Mouse (Mus musculus): ENCODE results near the gene Gng7. TPM values are rescaled to one million over a fixed set of nuclear protein-coding genes. Genes with fewer than 3 reads are reported as not detected.
A peak's percentile ranks its signal among the peaks of the same experiment; 100 is the strongest.

The Gng7 gene
- polyA plus RNA-seq, 1 experiment from 2014 or later = 11.5 TPM

- no peaks in the 10 kb centered on the region for H3K36me3 ChIP-seq (ENCODE audit: control insufficient read depth, insufficient read depth, low read length)
- WGBS = 94% methylated on average over 7 of the region's 7 CpGs
- no peak overlapping the region for H3K4me3 ChIP-seq (replicated peaks; ENCODE audit: low read depth, low read length)
- DNase-seq (no peak), ATAC-seq (ENCODE audit: low FRiP score, low TSS enrichment) (no peak)
- H3K4me1 ChIP-seq (ENCODE audit: control insufficient read depth, insufficient read depth, low read length) = peaks cover 3% of the 10 kb centered on the region
- H3K9me3 ChIP-seq (ENCODE audit: control insufficient read depth, low read length) = no peaks in the 10 kb centered on the region
- H3K27ac ChIP-seq (replicated peaks; ENCODE audit: low read depth, low read length) = no peak overlapping the region
- no peak overlapping the region for H3K9ac ChIP-seq (replicated peaks; ENCODE audit: low read length)
- H3K27me3 ChIP-seq (ENCODE audit: control insufficient read depth, insufficient read depth, low read length) = no peaks in the 10 kb centered on the region
- H3K4me2 ChIP-seq (ENCODE audit: low read length) = no peak overlapping the region
Observed at GRCm38 (mm10) chr10:81006005-81006677, 8.6 kb downstream of the Gng7 start.

- WGBS = 24% methylated on average over 10 of the region's 10 CpGs
- no peak overlapping the region for H3K9ac ChIP-seq (replicated peaks; ENCODE audit: low read length)
- DNase-seq (no peak), ATAC-seq (ENCODE audit: low FRiP score, low TSS enrichment) (no peak)
- no peak overlapping the region for H3K4me3 ChIP-seq (replicated peaks; ENCODE audit: low read depth, low read length)
- no peaks in the 10 kb centered on the region for H3K9me3 ChIP-seq (ENCODE audit: control insufficient read depth, low read length)
- H3K36me3 ChIP-seq (ENCODE audit: control insufficient read depth, insufficient read depth, low read length) = no peaks in the 10 kb centered on the region
- peaks cover 6% of the 10 kb centered on the region for H3K4me1 ChIP-seq (ENCODE audit: control insufficient read depth, insufficient read depth, low read length)
- H3K4me2 ChIP-seq (ENCODE audit: low read length) = no peak overlapping the region
- no peaks in the 10 kb centered on the region for H3K27me3 ChIP-seq (ENCODE audit: control insufficient read depth, insufficient read depth, low read length)
- H3K27ac ChIP-seq (replicated peaks; ENCODE audit: low read depth, low read length) = no peak overlapping the region
Observed at GRCm38 (mm10) chr10:81001161-81001560, 13.6 kb downstream of the Gng7 start.

GRCm38 (mm10) chr10:81000197-81001062 is 14.3 kb downstream of the Gng7 start:
- Histone ChIP-seq H3K27ac (replicated peaks; ENCODE audit: low read depth, low read length) (no peak overlapping the region), H3K36me3 (ENCODE audit: control insufficient read depth, insufficient read depth, low read length) (no peaks in the 10 kb centered on the region), H3K9ac (replicated peaks; ENCODE audit: low read length) (0 out of 2 replicates have a peak overlapping the region, but pooled peaks have one; percentile 0), H3K9me3 (ENCODE audit: control insufficient read depth, low read length) (no peaks in the 10 kb centered on the region), H3K4me3 (replicated peaks; ENCODE audit: low read depth, low read length) (no peak overlapping the region), H3K27me3 (ENCODE audit: control insufficient read depth, insufficient read depth, low read length) (no peaks in the 10 kb centered on the region), H3K4me2 (ENCODE audit: low read length) (no peak overlapping the region), H3K4me1 (ENCODE audit: control insufficient read depth, insufficient read depth, low read length) (peaks cover 6% of the 10 kb centered on the region)
- 52% methylated on average over 28 of the region's 28 CpGs for WGBS
- DNase-seq = no peak
- ATAC-seq (ENCODE audit: low FRiP score, low TSS enrichment) = no peak

GRCm38 (mm10) chr10:80999362-81000196 is 15.2 kb downstream of the Gng7 start:
- Histone ChIP-seq H3K4me1 (ENCODE audit: control insufficient read depth, insufficient read depth, low read length) (peaks cover 6% of the 10 kb centered on the region), H3K27me3 (ENCODE audit: control insufficient read depth, insufficient read depth, low read length) (no peaks in the 10 kb centered on the region), H3K9ac (replicated peaks; ENCODE audit: low read length) (no peak overlapping the region), H3K27ac (replicated peaks; ENCODE audit: low read depth, low read length) (no peak overlapping the region), H3K4me2 (ENCODE audit: low read length) (peak overlapping the region; percentile 34), H3K4me3 (replicated peaks; ENCODE audit: low read depth, low read length) (no peak overlapping the region), H3K9me3 (ENCODE audit: control insufficient read depth, low read length) (no peaks in the 10 kb centered on the region), H3K36me3 (ENCODE audit: control insufficient read depth, insufficient read depth, low read length) (no peaks in the 10 kb centered on the region)
- DNase-seq = peak; percentile 91
- ATAC-seq (ENCODE audit: low FRiP score, low TSS enrichment) = peak; percentile 77
- 32% methylated on average over 37 of the region's 37 CpGs for WGBS

- no peak overlapping the region for H3K4me2 ChIP-seq (ENCODE audit: low read length)
- H3K9ac ChIP-seq (replicated peaks; ENCODE audit: low read length) = no peak overlapping the region
- H3K4me1 ChIP-seq (ENCODE audit: control insufficient read depth, insufficient read depth, low read length) = peaks cover 6% of the 10 kb centered on the region
- H3K27ac ChIP-seq (replicated peaks; ENCODE audit: low read depth, low read length) = no peak overlapping the region
- H3K4me3 ChIP-seq (replicated peaks; ENCODE audit: low read depth, low read length) = no peak overlapping the region
- ATAC-seq (ENCODE audit: low FRiP score, low TSS enrichment) (no peak), DNase-seq (peak; percentile 80)
- H3K36me3 ChIP-seq (ENCODE audit: control insufficient read depth, insufficient read depth, low read length) = no peaks in the 10 kb centered on the region
- no peaks in the 10 kb centered on the region for H3K9me3 ChIP-seq (ENCODE audit: control insufficient read depth, low read length)
- WGBS = 17% methylated on average over 12 of the region's 12 CpGs
- H3K27me3 ChIP-seq (ENCODE audit: control insufficient read depth, insufficient read depth, low read length) = no peaks in the 10 kb centered on the region
Observed at GRCm38 (mm10) chr10:80998778-80999177, 16.0 kb downstream of the Gng7 start.

GRCm38 (mm10) chr10:80998021-80998420 is 16.7 kb downstream of the Gng7 start:
- H3K9ac ChIP-seq (replicated peaks; ENCODE audit: low read length) = peak overlapping the region; percentile 21; the same call in 1 of the 2 replicates
- DNase-seq = no peak

GRCm38 (mm10) chr10:80997332-80997731 is 17.4 kb downstream of the Gng7 start:
- Histone ChIP-seq H3K9me3 (ENCODE audit: control insufficient read depth, low read length) (no peaks in the 10 kb centered on the region), H3K9ac (replicated peaks; ENCODE audit: low read length) (no peak overlapping the region), H3K4me3 (replicated peaks; ENCODE audit: low read depth, low read length) (no peak overlapping the region), H3K4me1 (ENCODE audit: control insufficient read depth, insufficient read depth, low read length) (peaks cover 6% of the 10 kb centered on the region), H3K27ac (replicated peaks; ENCODE audit: low read depth, low read length) (no peak overlapping the region), H3K36me3 (ENCODE audit: control insufficient read depth, insufficient read depth, low read length) (no peaks in the 10 kb centered on the region), H3K27me3 (ENCODE audit: control insufficient read depth, insufficient read depth, low read length) (no peaks in the 10 kb centered on the region), H3K4me2 (ENCODE audit: low read length) (no peak overlapping the region)
- DNase-seq (no peak), ATAC-seq (ENCODE audit: low FRiP score, low TSS enrichment) (no peak)
- WGBS = 85% methylated on average over 8 of the region's 8 CpGs

More at GRCm38 (mm10) chr10:80998021-80998420, 16.7 kb downstream of the Gng7 start:
- Histone ChIP-seq H3K4me2 (ENCODE audit: low read length) (no peak overlapping the region), H3K27me3 (ENCODE audit: control insufficient read depth, insufficient read depth, low read length) (no peaks in the 10 kb centered on the region), H3K36me3 (ENCODE audit: control insufficient read depth, insufficient read depth, low read length) (no peaks in the 10 kb centered on the region), H3K4me3 (replicated peaks; ENCODE audit: low read depth, low read length) (no peak overlapping the region), H3K9me3 (ENCODE audit: control insufficient read depth, low read length) (no peaks in the 10 kb centered on the region), H3K4me1 (ENCODE audit: control insufficient read depth, insufficient read depth, low read length) (peaks cover 6% of the 10 kb centered on the region), H3K27ac (replicated peaks; ENCODE audit: low read depth, low read length) (no peak overlapping the region)
- ATAC-seq (ENCODE audit: low FRiP score, low TSS enrichment) = no peak
- 33% methylated on average over 14 of the region's 14 CpGs for WGBS

- H3K4me3 ChIP-seq (replicated peaks; ENCODE audit: low read depth, low read length) = no peak overlapping the region
- no peaks in the 10 kb centered on the region for H3K36me3 ChIP-seq (ENCODE audit: control insufficient read depth, insufficient read depth, low read length)
- DNase-seq = no peak
- no peak overlapping the region for H3K9ac ChIP-seq (replicated peaks; ENCODE audit: low read length)
- WGBS = 94% methylated on average over 8 of the region's 8 CpGs
- H3K9me3 ChIP-seq (ENCODE audit: control insufficient read depth, low read length) = no peaks in the 10 kb centered on the region
- peaks cover 6% of the 10 kb centered on the region for H3K4me1 ChIP-seq (ENCODE audit: control insufficient read depth, insufficient read depth, low read length)
- H3K4me2 ChIP-seq (ENCODE audit: low read length) = no peak overlapping the region
- no peak for ATAC-seq (ENCODE audit: low FRiP score, low TSS enrichment)
- no peak overlapping the region for H3K27ac ChIP-seq (replicated peaks; ENCODE audit: low read depth, low read length)
- H3K27me3 ChIP-seq (ENCODE audit: control insufficient read depth, insufficient read depth, low read length) = no peaks in the 10 kb centered on the region
Observed at GRCm38 (mm10) chr10:80996501-80996900, 18.2 kb downstream of the Gng7 start.
